Mouse (Mus musculus) intestine, postnatal 0 days (tissue): ENCODE measurements around the gene Afg3l1. TPM values are rescaled to one million over a fixed set of nuclear protein-coding genes. Genes with fewer than 3 reads are reported as not detected.

Source experiments
- ATAC-seq: fragments of 200-750 bp; cut with Nextera tagmentation; 2 replicates; pipeline ENCODE4 v1.8.0; 2017; ENCODE audit warnings: mild to moderate bottlenecking, moderate TSS enrichment, moderate library complexity
- H3K27ac ChIP-seq: fragments of 300-500 bp; sonication (generic); 2 replicates; pipeline ENCODE4 v1.5.1; 2014; ENCODE audit warnings: mild to moderate bottlenecking, low read depth, low read length, moderate library complexity
- H3K27me3 ChIP-seq: fragments of 300-500 bp; sonication (generic); replicated peaks from 2 replicates; pipeline ENCODE4 v1.6.1; 2014; ENCODE audit warnings: low read length, mixed read lengths; ENCODE audit not compliant: control insufficient read depth, insufficient read depth
- H3K36me3 ChIP-seq: fragments of 300-500 bp; sonication (generic); 2 replicates; pipeline ENCODE4 v1.6.1; 2014; ENCODE audit warnings: mild to moderate bottlenecking, moderate library complexity; ENCODE audit not compliant: control insufficient read depth, insufficient read depth
- H3K4me1 ChIP-seq: fragments of 300-500 bp; sonication (generic); replicated peaks from 2 replicates; pipeline ENCODE4 v1.6.1; 2014; ENCODE audit warnings: antibody characterized with exemption, low read length, mixed read lengths; ENCODE audit not compliant: control insufficient read depth, insufficient read depth
- H3K4me2 ChIP-seq: fragments of 300-500 bp; sonication (generic); replicated peaks from 2 replicates; pipeline ENCODE4 v1.6.1; 2014; ENCODE audit warnings: low read depth, mild to moderate bottlenecking, moderate library complexity
- H3K4me3 ChIP-seq: fragments of 300-500 bp; sonication (generic); 2 replicates; pipeline ENCODE4 v1.5.1; 2014; ENCODE audit warnings: low read depth, low read length
- H3K9ac ChIP-seq: fragments of 300-500 bp; sonication (generic); 2 replicates; pipeline ENCODE4 v1.6.1; 2014; ENCODE audit warnings: mild to moderate bottlenecking, low read depth, low read length
- H3K9me3 ChIP-seq: fragments of 300-500 bp; sonication (generic); 2 replicates; pipeline ENCODE4 v1.6.1; 2016; ENCODE audit warnings: mixed run types; ENCODE audit not compliant: control insufficient read depth
- CTCF ChIP-seq: sonication (generic); IDR thresholded peaks from 2 replicates; pipeline ENCODE4 v1.5.1; 2016; ENCODE audit warnings: low read depth, mild to moderate bottlenecking, control low read depth, antibody characterized with exemption, moderate library complexity
- WGBS: fragments of 180-500 bp; shearing (Covaris S2); extraction: QIAGEN DNeasy Blood & Tissue Kit; methylation state at CpG from one replicate; pipeline ENCODE4 v1.1.7; 2014; 5-methylcytosine and 5-hydroxymethylcytosine counted together
- polyA plus RNA-seq: library from polyadenylated mRNA; unstranded; fragments of >200 nt; fragmentation: Nextera tagmentation; extraction: Ambion mirVana; gene quantifications from 2 replicates; pipeline ENCODE4 v1.2.1, GENCODE M21; 2015

The Afg3l1 gene
- polyA plus RNA-seq, 1 experiment from 2014 or later: 30.8 TPM

DNA sequence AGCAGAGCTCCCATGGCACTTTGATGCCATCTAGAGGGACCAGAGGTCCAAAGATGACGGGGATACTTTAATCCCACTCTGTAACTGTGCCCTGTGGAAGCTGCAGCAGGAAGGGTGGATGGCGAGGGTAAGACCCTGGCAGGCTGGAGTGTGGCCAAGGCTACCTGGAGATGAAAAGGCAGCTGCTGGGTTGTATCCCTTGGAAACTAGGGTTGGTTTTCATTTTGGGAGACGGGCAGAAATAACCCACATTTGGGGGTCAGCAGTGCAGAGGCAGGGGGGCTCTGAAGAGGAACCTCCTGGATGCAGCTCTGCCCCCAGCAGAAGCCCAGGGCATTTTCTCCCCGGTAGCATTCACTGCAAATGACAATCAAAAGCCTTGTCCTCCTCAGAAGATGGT is 27.6 kb downstream of the Afg3l1 start:
- no peak for ATAC-seq
- no peaks in the 10 kb centered on the region for H3K9me3 ChIP-seq
- no peak overlapping the region for H3K9ac ChIP-seq
- TF ChIP-seq CTCF: no peak
- H3K27me3 ChIP-seq: no peaks in the 10 kb centered on the region
- H3K4me3 ChIP-seq: no peak overlapping the region
- no peak overlapping the region for H3K4me2 ChIP-seq
- 79% methylated on average over 4 of the region's 4 CpGs for WGBS
- no peaks in the 10 kb centered on the region for H3K4me1 ChIP-seq
- no peak overlapping the region for H3K27ac ChIP-seq
- H3K36me3 ChIP-seq: peaks cover 71% of the 10 kb centered on the region

DNA sequence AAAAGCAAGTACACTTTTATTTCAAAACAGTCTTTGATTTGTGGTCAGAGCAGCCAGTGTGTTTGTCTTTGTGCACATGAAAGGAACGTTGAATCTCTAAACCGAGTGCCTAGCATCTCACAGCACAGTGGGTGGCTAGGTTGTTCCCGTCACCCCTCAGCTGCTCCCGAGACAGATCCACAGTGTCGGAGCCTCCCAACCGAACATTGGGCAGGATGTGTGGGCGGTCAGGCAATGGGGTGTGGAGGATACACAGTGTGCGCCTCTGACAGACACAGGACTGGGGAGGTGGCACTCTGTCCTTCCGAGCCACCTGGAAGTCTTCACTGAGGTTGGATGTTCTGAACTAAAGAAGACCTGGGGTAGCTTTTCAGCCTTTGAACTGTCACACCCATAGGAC is 28.0 kb downstream of the Afg3l1 start:
- H3K36me3 ChIP-seq: peaks cover 66% of the 10 kb centered on the region
- H3K4me2 ChIP-seq: no peak overlapping the region
- 85% methylated on average over 9 of the region's 9 CpGs for WGBS
- H3K9ac ChIP-seq: no peak overlapping the region
- TF ChIP-seq CTCF: no peak
- no peaks in the 10 kb centered on the region for H3K4me1 ChIP-seq
- H3K27ac ChIP-seq: no peak overlapping the region
- H3K4me3 ChIP-seq: no peak overlapping the region
- no peaks in the 10 kb centered on the region for H3K27me3 ChIP-seq
- H3K9me3 ChIP-seq: no peaks in the 10 kb centered on the region
- ATAC-seq: no peak

DNA sequence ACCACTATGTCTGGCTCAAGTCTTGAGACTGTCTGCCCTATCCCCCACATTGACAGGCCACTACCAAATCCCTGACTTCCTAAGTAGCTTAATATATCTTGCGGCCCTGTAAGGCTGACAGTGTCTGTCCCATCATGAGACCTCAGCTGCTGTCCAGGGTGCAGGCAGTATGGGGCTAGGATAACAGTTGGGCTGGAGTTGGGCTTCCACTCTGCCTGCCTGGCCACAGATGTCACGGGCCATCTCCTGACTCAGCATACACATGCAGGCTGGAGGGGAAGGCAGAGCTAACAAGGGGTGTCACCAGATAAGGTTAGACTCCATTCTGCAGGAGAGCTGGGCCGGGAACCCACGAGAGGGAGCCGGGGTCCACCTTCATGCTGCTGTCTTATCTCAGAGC is 29.4 kb downstream of the Afg3l1 start:
- Histone ChIP-seq H3K27me3 (no peaks in the 10 kb centered on the region), H3K9ac (no peak overlapping the region), H3K9me3 (no peaks in the 10 kb centered on the region), H3K27ac (no peak overlapping the region), H3K4me2 (no peak overlapping the region), H3K4me1 (no peaks in the 10 kb centered on the region), H3K36me3 (peaks cover 52% of the 10 kb centered on the region), H3K4me3 (no peak overlapping the region)
- TF ChIP-seq CTCF: no peak
- 99% methylated on average over 5 of the region's 5 CpGs for WGBS
- no peak for ATAC-seq

DNA sequence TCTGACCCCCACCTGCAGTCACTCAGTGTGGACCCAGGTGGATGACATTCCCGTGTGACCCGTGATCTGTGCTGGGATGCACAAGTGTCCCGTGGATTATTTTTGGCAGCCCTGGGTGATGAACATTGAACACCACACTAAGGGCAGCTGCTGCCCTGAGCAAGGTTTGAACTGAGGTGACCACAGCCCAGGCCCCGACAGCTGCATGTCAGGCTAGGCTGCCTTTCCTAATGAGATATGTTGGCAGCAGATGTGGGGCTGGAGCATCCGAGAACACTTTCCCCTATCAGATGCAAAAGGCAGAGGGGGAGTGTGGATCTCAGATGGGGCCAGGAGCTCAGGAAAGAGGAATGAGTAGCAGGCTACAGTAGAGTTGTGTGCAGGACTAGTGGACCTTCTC is 33.1 kb downstream of the Afg3l1 start:
- 82% methylated on average over 5 of the region's 5 CpGs for WGBS
- Histone ChIP-seq H3K36me3 (peaks cover 16% of the 10 kb centered on the region), H3K4me3 (no peak overlapping the region), H3K9ac (no peak overlapping the region), H3K4me2 (no peak overlapping the region), H3K27me3 (peaks cover 34% of the 10 kb centered on the region), H3K9me3 (no peaks in the 10 kb centered on the region), H3K4me1 (no peaks in the 10 kb centered on the region), H3K27ac (no peak overlapping the region)
- ATAC-seq: no peak
- no peak for TF ChIP-seq CTCF

DNA sequence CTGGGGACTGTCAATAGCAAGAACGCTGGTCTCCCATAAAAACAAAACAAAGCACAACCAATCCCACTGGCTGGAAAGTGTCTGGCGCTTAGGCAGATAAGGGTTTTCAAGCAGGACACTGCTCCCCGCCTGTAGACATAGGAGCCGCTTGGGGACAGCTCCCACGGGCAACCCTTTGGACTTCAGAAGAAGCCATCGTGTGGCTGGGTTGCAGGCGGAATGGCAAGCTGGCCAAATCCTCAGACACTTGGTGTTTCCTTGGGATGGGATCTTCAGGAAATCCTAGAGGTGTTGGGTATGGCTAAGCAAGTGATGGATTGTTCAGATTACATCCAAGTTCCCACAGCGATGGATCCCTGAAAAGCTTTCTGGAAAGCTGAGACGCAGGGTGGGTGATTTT is 36.4 kb downstream of the Afg3l1 start:
- Histone ChIP-seq H3K9me3 (no peaks in the 10 kb centered on the region), H3K9ac (no peak overlapping the region), H3K4me3 (peak overlapping the region; percentile 49; the same call in 1 of the 2 replicates), H3K27me3 (peaks cover 45% of the 10 kb centered on the region), H3K4me1 (peaks cover 2% of the 10 kb centered on the region), H3K27ac (no peak overlapping the region), H3K36me3 (no peaks in the 10 kb centered on the region; the same call in 1 of the 2 replicates), H3K4me2 (peak overlapping the region; percentile 95; the same call in 1 of the 2 replicates)
- ATAC-seq: no peak
- WGBS: 4% methylated on average over 9 of the region's 9 CpGs
- TF ChIP-seq CTCF: no peak

DNA sequence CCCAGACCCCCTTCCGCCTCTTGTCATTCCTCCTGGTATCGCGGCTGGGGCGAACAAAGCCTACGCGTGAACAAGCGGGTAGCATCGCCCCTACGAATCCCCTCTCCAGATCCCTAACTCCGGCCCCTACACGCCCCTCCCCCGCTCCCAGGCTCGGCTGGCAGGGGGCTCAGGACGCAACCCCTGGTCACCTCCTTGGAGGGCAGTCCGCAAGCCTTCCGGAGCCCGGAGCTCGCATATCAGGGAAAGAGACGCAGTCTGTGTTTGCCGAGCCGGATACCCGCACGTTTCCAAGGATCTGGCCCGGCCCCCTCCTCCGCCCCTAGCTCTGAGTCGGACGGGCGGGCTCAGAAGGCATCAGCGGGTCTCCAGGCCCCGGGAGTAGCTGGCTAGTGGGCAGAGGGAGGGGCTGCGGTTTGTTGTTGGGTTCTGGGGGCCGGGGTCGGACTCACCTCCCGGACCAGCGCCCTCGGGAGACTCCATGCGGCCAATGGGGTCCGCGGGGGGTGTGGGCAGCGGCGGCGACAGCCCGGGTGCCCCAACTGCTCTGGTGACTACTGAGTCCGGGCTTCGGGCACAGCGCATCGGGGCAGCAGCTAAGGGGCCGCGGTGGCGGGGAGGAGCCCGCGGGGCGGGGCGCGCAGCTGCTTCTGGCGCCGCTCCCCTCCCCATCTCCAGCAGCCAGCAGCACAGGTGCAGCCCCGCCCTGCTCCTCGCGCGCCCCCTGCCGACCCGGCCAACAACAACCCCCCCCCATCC is 37.3 kb downstream of the Afg3l1 start, which contains the start of gene Dbndd1:
Dbndd1 (minus strand) TSS at position 683 of the 759 bp plus-strand sequence.
- peak; percentile 33 for TF ChIP-seq CTCF
- Histone ChIP-seq H3K27ac (no peak within 1 kb of the TSS), H3K4me1 (peaks cover 7% of the 10 kb centered on the region), H3K4me3 (peak within 1 kb of the TSS; percentile 49), H3K4me2 (peak within 1 kb of the TSS; percentile 95), H3K9ac (peak within 1 kb of the TSS; percentile 31), H3K9me3 (no peaks in the 10 kb centered on the region), H3K36me3 (no peaks in the 10 kb centered on the region; the same call in 1 of the 2 replicates), H3K27me3 (peaks cover 45% of the 10 kb centered on the region)
- WGBS: 1% methylated on average over 54 of the region's 63 CpGs
- no peak for ATAC-seq
